Mouse (Mus musculus): ENCODE measurements around the gene Rgs1.
A peak's percentile ranks its signal among the peaks of the same experiment; 100 is the strongest.

The Rgs1 gene

GRCm38 (mm10) chr1:144199538-144199937 lies 49.5 kb downstream of the Rgs1 start:
- no peak for DNase-seq (ENCODE audit: low read depth, low spot score)

GRCm38 (mm10) chr1:144197684-144198083 lies 51.4 kb downstream of the Rgs1 start:
- DNase-seq (ENCODE audit: low read depth, low spot score) = peak; percentile 29
